Mouse (Mus musculus) forebrain, embryonic 12.5 days (tissue): ENCODE data around the gene Cmtm4. TPM values are rescaled to one million over a fixed set of nuclear protein-coding genes. Genes with fewer than 3 reads are reported as not detected.

Experiments
- ATAC-seq: fragments of 200-750 bp; cut with Nextera tagmentation; 2 replicates; pipeline ENCODE4 v1.8.0; 2017; ENCODE audit warnings: moderate TSS enrichment; ENCODE audit not compliant: low FRiP score
- H3K27ac ChIP-seq: fragments of 300-500 bp; sonication (generic); 2 replicates; pipeline ENCODE4 v1.5.1; 2016; ENCODE audit warnings: mild to moderate bottlenecking
- H3K27me3 ChIP-seq: fragments of 300-500 bp; sonication (generic); 2 replicates; pipeline ENCODE4 v1.6.1; 2016; ENCODE audit warnings: mild to moderate bottlenecking
- H3K36me3 ChIP-seq: fragments of 300-500 bp; sonication (generic); replicated peaks from 2 replicates; pipeline ENCODE4 v1.6.1; 2016; ENCODE audit warnings: mild to moderate bottlenecking
- H3K4me1 ChIP-seq: fragments of 300-500 bp; sonication (generic); 2 replicates; pipeline ENCODE4 v1.6.1; 2016
- H3K4me2 ChIP-seq: fragments of 300-500 bp; sonication (generic); 2 replicates; pipeline ENCODE4 v1.6.1; 2016; ENCODE audit warnings: mild to moderate bottlenecking, moderate library complexity
- H3K4me3 ChIP-seq: fragments of 300-500 bp; sonication (generic); replicated peaks from 2 replicates; pipeline ENCODE4 v1.5.1; 2016; ENCODE audit warnings: mild to moderate bottlenecking
- H3K9ac ChIP-seq: fragments of 300-500 bp; sonication (generic); 2 replicates; pipeline ENCODE4 v1.6.1; 2016; ENCODE audit warnings: mild to moderate bottlenecking
- H3K9me3 ChIP-seq: fragments of 300-500 bp; sonication (generic); 2 replicates; pipeline ENCODE4 v1.6.1; 2016
- WGBS: fragments of 180-500 bp; shearing (Covaris S2); methylation state at CpG from one replicate; pipeline ENCODE4 v1.1.7; 2016; 5-methylcytosine and 5-hydroxymethylcytosine counted together
- polyA plus RNA-seq: library from polyadenylated mRNA; unstranded; fragments of >200 nt; fragmentation: Nextera tagmentation; extraction: Ambion mirVana; gene quantifications from 2 replicates; pipeline ENCODE4 v1.2.1, GENCODE M21; 2016

Cmtm4 gene
- polyA plus RNA-seq, 1 experiment from 2014 or later, result 3.5 TPM

DNA sequence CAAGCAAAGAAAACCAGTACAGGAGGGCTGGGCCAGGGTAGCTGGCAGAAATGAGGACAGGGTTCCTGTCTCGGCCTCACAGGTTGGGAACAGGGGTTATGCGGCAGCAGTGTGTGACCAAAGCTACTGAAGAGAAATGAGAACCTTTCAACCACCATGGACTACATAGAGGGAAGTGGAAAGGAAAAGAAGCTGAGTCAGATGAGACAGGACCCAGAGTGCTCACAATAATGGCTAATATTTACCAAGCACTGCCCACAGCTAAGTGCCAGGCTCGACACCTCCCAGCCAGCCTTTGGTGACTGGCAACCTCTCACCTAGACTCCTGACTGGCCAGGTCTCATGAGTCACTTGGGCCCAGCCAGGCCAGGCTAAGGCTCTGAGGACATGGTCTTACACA, 11.6 kb downstream of the Cmtm4 start:
- 75% methylated on average over 3 of the region's 3 CpGs for WGBS
- Histone ChIP-seq H3K9ac (no peak overlapping the region), H3K4me1 (peaks cover 33% of the 10 kb centered on the region), H3K9me3 (no peaks in the 10 kb centered on the region), H3K4me2 (no peak overlapping the region), H3K27me3 (no peaks in the 10 kb centered on the region), H3K27ac (no peak overlapping the region), H3K36me3 (no peaks in the 10 kb centered on the region), H3K4me3 (no peak overlapping the region)
- ATAC-seq, result no peak

DNA sequence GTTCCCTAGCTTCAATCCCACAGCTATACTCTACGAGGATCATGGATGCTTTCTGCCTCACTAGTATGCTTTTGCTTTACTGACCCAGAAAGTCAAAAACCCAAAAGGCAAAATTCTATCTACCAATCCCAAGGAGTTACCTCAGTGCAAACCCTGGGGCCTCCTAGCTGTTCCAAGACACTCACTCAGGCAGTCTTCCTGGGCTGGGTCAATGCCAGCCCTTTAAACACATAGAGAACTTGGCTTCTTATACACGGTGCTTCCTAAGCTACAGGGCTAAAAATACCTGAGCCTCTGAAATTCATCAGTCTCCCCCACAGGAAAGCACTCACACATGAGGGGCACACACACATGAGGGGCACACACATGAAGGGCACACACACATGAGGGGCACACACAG, 12.3 kb downstream of the Cmtm4 start:
- no peaks in the 10 kb centered on the region for H3K9me3 ChIP-seq
- no peaks in the 10 kb centered on the region for H3K36me3 ChIP-seq
- no peak overlapping the region for H3K9ac ChIP-seq
- ATAC-seq, result no peak
- peaks cover 33% of the 10 kb centered on the region for H3K4me1 ChIP-seq
- H3K27ac ChIP-seq, result no peak overlapping the region
- H3K4me2 ChIP-seq, result no peak overlapping the region
- H3K27me3 ChIP-seq, result no peaks in the 10 kb centered on the region
- no peak overlapping the region for H3K4me3 ChIP-seq
- 90% methylated on average over 2 of the region's 2 CpGs for WGBS

DNA sequence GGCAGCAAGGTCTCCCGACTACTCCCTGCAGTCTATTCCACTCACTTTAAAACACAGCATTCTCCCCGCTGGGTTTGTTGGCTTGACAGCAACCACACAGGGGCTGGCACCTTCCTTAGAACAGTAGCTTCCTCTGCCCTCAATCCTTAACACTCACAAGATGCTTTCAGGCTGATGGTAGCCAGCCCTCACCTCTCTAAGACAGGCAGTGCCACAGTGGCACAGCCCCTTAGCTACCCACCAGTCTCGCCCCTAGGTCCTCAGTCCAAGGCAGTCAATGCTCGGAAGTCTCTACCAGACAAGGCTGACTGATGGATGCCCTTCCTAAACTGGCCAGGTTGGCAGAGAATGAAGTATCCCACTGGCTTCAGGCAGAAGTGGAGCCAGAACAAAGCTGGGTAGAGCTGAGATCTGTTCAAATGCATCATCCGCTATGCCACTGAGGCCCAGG, 14.6 kb downstream of the Cmtm4 start:
- no peaks in the 10 kb centered on the region for H3K9me3 ChIP-seq
- H3K36me3 ChIP-seq, result no peaks in the 10 kb centered on the region
- H3K27me3 ChIP-seq, result no peaks in the 10 kb centered on the region
- ATAC-seq, result no peak
- H3K4me1 ChIP-seq, result peaks cover 23% of the 10 kb centered on the region
- no peak overlapping the region for H3K4me3 ChIP-seq
- H3K27ac ChIP-seq, result no peak overlapping the region
- WGBS, result 83% methylated on average over 5 of the region's 5 CpGs
- H3K9ac ChIP-seq, result no peak overlapping the region
- H3K4me2 ChIP-seq, result no peak overlapping the region

DNA sequence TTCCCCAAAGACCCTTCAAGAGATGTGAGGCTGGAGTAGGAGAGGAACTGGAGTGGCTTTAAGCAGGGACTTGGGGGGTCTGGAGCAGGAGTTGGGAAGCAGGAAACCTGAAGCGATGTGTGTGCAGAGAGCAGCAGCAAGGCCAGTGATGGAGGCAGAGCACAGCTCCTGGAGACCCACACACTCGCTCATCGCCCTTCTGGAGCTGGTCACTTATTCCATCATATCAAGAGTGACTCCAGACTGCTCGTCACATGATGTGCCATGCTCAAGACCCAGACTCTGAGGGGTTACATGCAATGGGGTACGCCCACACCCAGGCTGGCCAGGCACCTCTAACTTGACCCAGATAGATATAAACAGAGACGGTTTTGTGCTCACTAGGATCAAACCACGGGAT, 15.3 kb downstream of the Cmtm4 start:
- Histone ChIP-seq H3K4me3 (no peak overlapping the region), H3K27me3 (no peaks in the 10 kb centered on the region), H3K4me2 (no peak overlapping the region), H3K36me3 (no peaks in the 10 kb centered on the region), H3K27ac (no peak overlapping the region), H3K4me1 (peaks cover 23% of the 10 kb centered on the region), H3K9ac (no peak overlapping the region), H3K9me3 (no peaks in the 10 kb centered on the region)
- 90% methylated on average over 7 of the region's 7 CpGs for WGBS
- no peak for ATAC-seq

DNA sequence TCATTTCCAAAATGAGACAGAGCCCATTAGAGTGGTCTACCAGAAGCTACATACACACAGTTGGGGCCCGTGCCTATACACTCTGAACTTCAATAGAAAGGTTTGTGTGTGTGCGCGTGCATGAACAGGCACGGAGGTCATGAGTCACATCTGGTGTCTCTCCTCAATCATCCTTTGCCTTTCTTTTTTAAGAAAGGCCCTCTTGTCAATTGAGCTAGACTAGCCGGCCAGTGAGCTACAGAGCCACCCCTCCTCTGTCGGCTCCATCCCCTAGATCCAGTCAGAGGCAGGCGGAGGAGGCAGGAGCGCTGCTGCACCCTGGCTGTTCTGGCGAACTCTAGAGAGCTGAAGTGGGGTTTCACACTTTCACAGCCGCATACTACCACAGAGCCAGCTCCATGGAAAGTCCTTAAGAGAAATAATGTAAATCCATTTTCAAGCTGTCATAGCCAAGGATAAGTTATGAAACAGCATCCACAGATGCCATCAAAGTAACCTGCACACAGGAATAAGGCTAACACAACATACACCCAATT, 16.2 kb downstream of the Cmtm4 start:
- Histone ChIP-seq H3K4me2 (no peak overlapping the region), H3K36me3 (no peaks in the 10 kb centered on the region), H3K27ac (no peak overlapping the region), H3K9me3 (no peaks in the 10 kb centered on the region), H3K4me1 (peaks cover 30% of the 10 kb centered on the region), H3K9ac (no peak overlapping the region), H3K27me3 (no peaks in the 10 kb centered on the region), H3K4me3 (no peak overlapping the region)
- WGBS, result 60% methylated on average over 10 of the region's 10 CpGs
- no peak for ATAC-seq

DNA sequence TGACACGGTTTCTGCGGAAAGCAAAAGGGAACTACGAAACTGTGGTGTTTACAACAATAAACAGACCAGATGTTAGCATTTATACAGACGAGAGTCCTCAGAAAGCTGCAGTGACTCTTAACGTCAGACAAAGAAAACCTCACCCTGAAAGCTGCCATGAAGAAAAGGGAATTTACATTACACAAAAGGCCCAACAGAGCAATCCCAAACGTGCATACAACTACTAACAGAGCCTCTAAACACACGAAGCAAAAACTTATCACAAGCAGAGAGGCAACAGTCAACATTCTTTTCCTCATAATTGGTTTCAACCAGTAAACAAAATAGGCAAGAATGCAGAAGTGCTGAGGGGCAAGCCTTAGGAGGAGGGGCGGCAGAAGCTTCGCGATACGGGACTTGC, 18.9 kb downstream of the Cmtm4 start:
- Histone ChIP-seq H3K27ac (no peak overlapping the region), H3K27me3 (no peaks in the 10 kb centered on the region), H3K9me3 (no peaks in the 10 kb centered on the region), H3K36me3 (no peaks in the 10 kb centered on the region), H3K9ac (no peak overlapping the region), H3K4me1 (peaks cover 30% of the 10 kb centered on the region), H3K4me2 (no peak overlapping the region), H3K4me3 (no peak overlapping the region)
- ATAC-seq, result no peak
- 27% methylated on average over 11 of the region's 11 CpGs for whole genome bisulfite sequencing

DNA sequence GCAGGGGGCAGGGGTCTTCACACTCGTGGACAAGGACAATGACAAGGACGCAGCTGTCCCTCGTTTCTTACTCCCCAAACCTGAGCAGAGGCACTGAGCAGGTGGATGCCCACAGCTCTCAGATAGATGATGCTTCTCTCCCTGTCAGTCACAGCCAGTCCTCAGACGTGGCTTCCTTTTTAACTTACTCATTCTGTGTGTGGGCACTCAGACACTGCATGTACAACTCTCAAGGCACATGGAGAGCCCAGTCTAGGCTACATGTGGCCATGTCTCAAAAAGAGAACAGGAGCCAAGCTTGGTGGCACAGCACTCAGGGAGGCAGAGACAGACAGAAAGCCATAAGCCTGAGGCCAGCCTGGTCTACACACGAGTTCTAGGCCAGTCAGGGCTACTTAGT, 19.6 kb downstream of the Cmtm4 start:
- WGBS, result 45% methylated on average over 5 of the region's 5 CpGs
- H3K36me3 ChIP-seq, result no peaks in the 10 kb centered on the region
- H3K4me1 ChIP-seq, result peaks cover 31% of the 10 kb centered on the region
- no peaks in the 10 kb centered on the region for H3K9me3 ChIP-seq
- ATAC-seq, result 0 out of 2 replicates have a peak, but pooled peaks have one; percentile 27
- no peak overlapping the region for H3K4me2 ChIP-seq
- H3K9ac ChIP-seq, result no peak overlapping the region
- H3K27ac ChIP-seq, result no peak overlapping the region
- H3K27me3 ChIP-seq, result no peaks in the 10 kb centered on the region
- H3K4me3 ChIP-seq, result no peak overlapping the region

DNA sequence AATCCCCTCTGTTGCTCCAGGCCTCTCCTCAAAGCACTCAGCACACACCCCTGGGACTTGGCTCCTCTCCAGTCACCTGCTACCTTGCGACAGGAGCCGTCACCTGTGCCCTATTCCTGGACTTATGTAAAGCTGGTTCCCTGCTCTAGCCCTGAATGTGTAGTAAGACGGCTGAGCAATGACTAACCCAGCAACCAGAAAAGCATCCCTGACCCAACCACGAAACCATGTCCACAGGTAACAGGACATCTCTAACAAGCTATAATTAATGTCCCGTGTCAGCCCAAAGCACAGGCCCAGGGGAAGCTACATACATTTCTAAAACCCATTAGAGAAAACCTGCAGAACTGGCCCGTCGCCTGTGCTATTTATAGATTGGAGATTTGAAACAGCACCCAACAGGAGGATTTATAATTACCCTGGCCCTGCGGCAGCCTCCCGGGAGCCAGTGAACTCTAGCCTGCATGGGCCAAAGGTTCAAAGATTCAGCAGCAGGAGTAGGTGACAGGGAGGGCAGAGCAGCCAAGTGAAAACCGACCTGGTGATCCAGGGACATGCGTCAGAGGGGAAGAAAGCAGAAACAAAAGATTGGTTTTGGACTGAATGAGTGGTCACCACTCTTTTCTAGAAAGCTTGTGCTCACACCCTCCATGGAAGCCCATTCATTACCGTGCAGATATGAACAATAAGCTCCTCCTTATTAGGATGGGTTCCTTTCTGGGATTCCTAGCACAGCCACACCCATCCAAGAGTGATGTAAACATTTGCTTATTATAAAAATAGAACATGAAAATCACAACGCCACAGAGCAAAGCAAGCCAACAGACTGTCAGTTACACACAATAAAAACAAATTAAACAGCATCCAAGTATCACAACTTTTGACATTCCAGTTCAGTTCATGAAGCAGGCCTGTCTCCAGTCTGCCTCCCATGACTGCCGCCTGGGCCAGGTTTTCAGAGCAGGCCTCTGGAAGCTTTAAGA, 20.5 kb downstream of the Cmtm4 start:
- Histone ChIP-seq H3K27me3 (no peaks in the 10 kb centered on the region), H3K9ac (no peak overlapping the region), H3K4me2 (no peak overlapping the region), H3K27ac (no peak overlapping the region), H3K36me3 (no peaks in the 10 kb centered on the region), H3K9me3 (no peaks in the 10 kb centered on the region), H3K4me1 (peaks cover 31% of the 10 kb centered on the region), H3K4me3 (no peak overlapping the region)
- 46% methylated on average over 14 of the region's 14 CpGs for WGBS
- ATAC-seq, result no peak

DNA sequence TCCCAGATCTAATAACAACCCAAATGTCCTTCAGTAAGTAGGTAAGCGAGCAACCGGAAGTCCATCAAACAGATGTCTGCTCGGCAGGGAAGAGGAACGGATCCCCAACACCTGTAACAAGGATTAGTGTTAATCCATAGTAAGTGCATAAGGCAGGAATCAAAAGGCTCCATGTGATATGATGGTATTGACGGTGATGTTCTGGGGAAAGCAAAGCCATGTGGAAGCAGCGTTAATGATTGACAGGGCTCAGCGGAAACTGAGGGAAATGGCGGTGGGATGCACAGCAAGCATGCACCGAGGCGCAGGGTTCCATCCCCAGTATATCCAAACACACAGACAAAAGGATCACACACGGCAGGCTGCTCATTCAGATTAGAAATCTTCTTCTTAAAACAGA, 21.3 kb downstream of the Cmtm4 start:
- Histone ChIP-seq H3K27me3 (no peaks in the 10 kb centered on the region), H3K4me2 (no peak overlapping the region), H3K27ac (no peak overlapping the region), H3K9ac (no peak overlapping the region), H3K36me3 (no peaks in the 10 kb centered on the region), H3K4me3 (no peak overlapping the region), H3K4me1 (peaks cover 37% of the 10 kb centered on the region), H3K9me3 (no peaks in the 10 kb centered on the region)
- ATAC-seq, result no peak
- WGBS, result 72% methylated on average over 11 of the region's 11 CpGs

DNA sequence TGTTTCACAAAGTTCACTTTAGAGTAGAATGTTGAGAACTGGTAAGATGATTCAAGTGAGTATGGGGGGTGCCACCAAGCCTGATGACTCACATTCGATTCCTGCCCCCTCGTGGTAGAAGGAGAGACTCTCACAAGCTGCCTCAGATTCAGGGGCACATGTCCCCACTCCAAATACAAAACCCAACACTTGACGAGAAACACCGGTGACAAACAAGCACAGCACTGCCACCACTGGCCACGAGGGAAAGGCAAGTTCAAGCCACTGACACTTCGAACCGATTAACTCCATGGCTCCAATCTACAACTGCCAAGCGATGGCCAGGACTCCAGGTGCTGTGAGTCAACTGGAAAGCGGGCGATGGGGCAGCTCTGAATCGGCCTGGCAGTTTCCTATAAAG, 21.8 kb downstream of the Cmtm4 start:
- Histone ChIP-seq H3K27ac (no peak overlapping the region), H3K9ac (no peak overlapping the region), H3K36me3 (no peaks in the 10 kb centered on the region), H3K4me3 (no peak overlapping the region), H3K4me2 (no peak overlapping the region), H3K9me3 (no peaks in the 10 kb centered on the region), H3K27me3 (no peaks in the 10 kb centered on the region), H3K4me1 (peaks cover 37% of the 10 kb centered on the region)
- WGBS, result 86% methylated on average over 11 of the region's 11 CpGs
- no peak for ATAC-seq

DNA sequence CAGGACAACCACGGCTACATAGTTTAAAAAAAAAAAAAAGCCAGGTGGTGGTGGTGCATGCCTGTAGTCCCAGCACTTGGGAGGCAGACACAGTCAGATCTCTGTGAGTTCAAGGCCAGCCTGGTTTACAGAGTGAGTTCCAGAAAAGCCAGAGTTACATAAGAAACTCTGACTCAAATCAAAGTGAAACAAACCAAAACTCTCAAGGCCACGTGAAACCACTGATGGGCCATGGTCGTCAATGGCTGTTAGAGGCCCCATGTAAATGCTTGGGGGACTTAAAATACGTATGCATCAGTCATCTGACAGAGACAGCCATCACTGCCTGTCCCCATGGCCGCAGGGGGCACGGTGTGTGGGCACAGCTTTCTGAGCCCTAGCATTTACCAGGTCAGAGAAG, 24.5 kb downstream of the Cmtm4 start:
- H3K9me3 ChIP-seq, result no peaks in the 10 kb centered on the region
- ATAC-seq, result no peak
- H3K4me2 ChIP-seq, result no peak overlapping the region
- no peak overlapping the region for H3K27ac ChIP-seq
- no peaks in the 10 kb centered on the region for H3K27me3 ChIP-seq
- H3K4me1 ChIP-seq, result peaks cover 40% of the 10 kb centered on the region
- 90% methylated on average over 6 of the region's 6 CpGs for WGBS
- H3K4me3 ChIP-seq, result no peak overlapping the region
- no peaks in the 10 kb centered on the region for H3K36me3 ChIP-seq
- no peak overlapping the region for H3K9ac ChIP-seq

DNA sequence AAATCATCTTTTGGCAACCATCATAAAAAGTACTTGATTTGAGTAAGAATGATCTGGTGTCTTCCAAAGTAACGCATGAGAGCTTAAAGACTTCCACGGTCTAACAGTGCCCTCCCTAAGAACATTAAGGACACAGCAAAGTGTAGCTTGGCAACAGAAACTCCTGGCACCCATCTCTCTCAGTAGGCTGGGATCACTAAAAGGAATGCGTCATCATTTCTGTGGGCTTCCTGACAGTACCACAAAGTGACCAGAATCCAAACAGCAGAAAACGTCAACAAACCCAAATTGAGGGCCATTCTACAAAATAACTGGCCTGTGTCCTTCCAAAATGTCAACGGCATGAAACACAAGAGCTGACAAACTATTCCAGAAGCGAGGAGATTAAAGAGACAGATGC, 25.5 kb downstream of the Cmtm4 start:
- no peak overlapping the region for H3K9ac ChIP-seq
- H3K27ac ChIP-seq, result no peak overlapping the region
- no peak overlapping the region for H3K4me3 ChIP-seq
- ATAC-seq, result no peak
- no peak overlapping the region for H3K4me2 ChIP-seq
- H3K27me3 ChIP-seq, result no peaks in the 10 kb centered on the region
- 85% methylated on average over 6 of the region's 6 CpGs for WGBS
- H3K4me1 ChIP-seq, result peaks cover 29% of the 10 kb centered on the region
- no peaks in the 10 kb centered on the region for H3K9me3 ChIP-seq
- no peaks in the 10 kb centered on the region for H3K36me3 ChIP-seq

DNA sequence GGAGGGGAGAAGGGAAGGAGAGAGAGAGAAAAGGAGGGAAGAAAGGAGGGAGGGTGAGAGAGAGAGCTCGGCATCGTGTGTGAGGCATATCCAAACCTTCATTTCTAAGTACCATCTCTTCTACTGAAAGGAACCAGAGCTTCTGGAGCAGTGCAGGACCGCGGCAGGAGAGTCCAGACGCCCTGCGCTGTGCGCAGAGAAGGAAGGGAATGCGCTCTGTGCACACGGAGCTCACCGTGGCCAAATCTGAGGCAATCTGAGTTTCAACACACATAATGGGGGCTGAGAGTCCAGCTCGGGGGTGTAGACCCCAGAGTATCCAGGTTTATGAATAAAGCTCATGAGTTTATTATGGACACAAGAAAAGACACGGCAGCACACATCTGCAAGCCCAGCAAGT, 26.0 kb downstream of the Cmtm4 start:
- Histone ChIP-seq H3K4me3 (no peak overlapping the region), H3K27ac (no peak overlapping the region), H3K36me3 (no peaks in the 10 kb centered on the region), H3K9me3 (no peaks in the 10 kb centered on the region), H3K4me2 (no peak overlapping the region), H3K4me1 (peaks cover 25% of the 10 kb centered on the region), H3K27me3 (no peaks in the 10 kb centered on the region), H3K9ac (no peak overlapping the region)
- no peak for ATAC-seq
- WGBS, result 81% methylated on average over 12 of the region's 12 CpGs
